Mouse (Mus musculus) telencephalon, adult 2 months (tissue): ENCODE measurements around the gene Ccdc7a.
A peak's percentile ranks its signal among the peaks of the same experiment; 100 is the strongest.

Source experiments
- DNase-seq: peaks from one replicate; pipeline ENCODE4 v3.0.0-alpha.2; 2011; ENCODE audit warnings: low read depth, low spot score

The Ccdc7a gene

DNA sequence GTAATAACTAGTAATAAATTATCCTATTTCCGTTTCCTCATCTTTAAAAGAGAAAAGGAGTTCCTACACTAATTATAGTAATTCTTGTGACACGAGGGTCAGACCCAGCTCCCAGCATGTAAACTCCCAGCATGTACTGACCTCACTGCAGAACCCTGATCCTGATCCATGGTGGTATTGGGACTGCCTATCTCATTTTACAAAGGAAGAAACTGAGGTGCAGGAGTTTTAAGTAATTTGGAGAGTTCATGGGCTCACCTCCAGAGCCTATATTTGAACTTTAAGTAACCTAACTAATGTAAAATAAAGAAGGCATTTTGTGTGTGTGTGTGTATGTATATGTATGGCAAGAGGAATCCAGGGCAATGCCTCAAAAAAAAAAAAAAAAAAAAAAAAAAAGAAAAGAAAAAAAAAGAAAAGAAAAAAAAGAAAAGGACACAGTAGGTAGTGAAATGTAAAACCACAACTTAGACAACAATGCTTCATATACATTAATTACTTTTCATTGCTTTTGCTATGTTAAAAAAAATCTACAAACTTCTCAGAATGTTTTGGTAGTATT, 378.8 kb downstream of the Ccdc7a start:
- no peak for DNase-seq

DNA sequence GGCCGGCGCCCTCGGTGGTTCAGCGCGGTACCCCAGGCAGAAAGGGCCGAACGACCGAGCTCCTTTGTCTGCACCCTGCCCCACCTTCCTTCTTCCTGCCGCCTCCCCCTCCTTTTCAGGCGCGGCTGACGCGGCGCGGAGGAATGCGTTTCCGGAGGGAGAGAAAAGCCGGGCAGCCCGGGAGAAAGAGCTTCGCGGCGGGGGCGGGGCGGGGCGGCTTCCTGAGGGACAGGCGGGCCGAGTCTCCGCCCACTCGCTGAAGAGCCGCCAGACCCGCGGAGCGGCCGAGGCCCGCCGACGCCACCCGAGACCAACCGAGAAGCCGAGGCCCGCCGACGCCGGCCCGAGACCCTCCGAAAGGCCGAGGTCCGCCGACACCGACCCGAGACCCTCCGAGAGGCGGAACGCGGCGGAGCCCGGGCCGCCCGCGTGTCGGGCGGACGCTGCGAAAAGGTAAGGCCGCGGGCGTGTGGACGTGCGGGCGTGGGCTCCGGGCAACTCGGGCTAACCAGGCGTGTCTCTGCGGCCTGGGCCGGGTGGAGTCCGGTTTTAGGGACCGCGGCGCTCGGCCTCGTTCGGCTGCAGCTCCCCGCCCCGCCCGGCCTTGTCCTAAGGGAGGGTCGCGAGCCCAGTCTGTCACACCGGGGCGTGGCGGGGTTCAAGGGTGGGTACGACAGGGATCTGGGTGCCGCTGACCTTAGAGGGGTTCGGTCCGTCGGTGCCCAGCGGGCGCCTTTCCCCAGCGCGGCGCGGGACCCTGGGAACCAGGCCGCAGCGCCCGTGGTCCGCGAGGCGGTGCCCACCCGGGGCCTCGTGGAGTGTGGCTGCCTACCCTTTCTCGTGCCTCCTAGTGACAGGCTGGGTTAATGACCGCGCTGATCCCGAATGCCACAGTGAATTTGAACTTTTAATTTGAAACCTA, 379.5 kb downstream of the Ccdc7a start, which contains the start of gene Itgb1:
Gene Itgb1 (plus strand): TSS at position 148 of the 922 bp plus-strand sequence.
- peak; percentile 80 for DNase-seq

GRCm38 (mm10) chr8:128684609-128685506, 380.5 kb downstream of the Ccdc7a start:
- DNase-seq = peak; percentile 36
